Mouse (Mus musculus) midbrain, embryonic 11.5 days (tissue): ENCODE data around the gene Fam240b. TPM values are rescaled to one million over a fixed set of nuclear protein-coding genes. Genes with fewer than 3 reads are reported as not detected.

Experiments
- ATAC-seq: fragments of 200-750 bp; cut with Nextera tagmentation; 2 replicates; pipeline ENCODE4 v1.8.0; 2017; ENCODE audit warnings: moderate TSS enrichment, moderate library complexity; ENCODE audit not compliant: low FRiP score
- DNase-seq: peaks from one replicate; pipeline ENCODE4 v3.0.0; 2015; ENCODE audit warnings: low spot score; ENCODE audit errors: missing footprints
- H3K27ac ChIP-seq: fragments of 300-500 bp; sonication (generic); 2 replicates; pipeline ENCODE4 v1.5.1; 2014; ENCODE audit warnings: low read depth, low read length
- H3K27me3 ChIP-seq: fragments of 300-500 bp; sonication (generic); 2 replicates; pipeline ENCODE4 v1.6.1; 2014; ENCODE audit warnings: mild to moderate bottlenecking, low read length, moderate library complexity, mixed read lengths; ENCODE audit not compliant: control insufficient read depth, insufficient read depth
- H3K36me3 ChIP-seq: fragments of 300-500 bp; sonication (generic); 2 replicates; pipeline ENCODE4 v1.6.1; 2014; ENCODE audit warnings: mild to moderate bottlenecking, low read length, moderate library complexity, mixed read lengths; ENCODE audit not compliant: control insufficient read depth, insufficient read depth
- H3K4me1 ChIP-seq: fragments of 300-500 bp; sonication (generic); 2 replicates; pipeline ENCODE4 v1.6.1; 2014; ENCODE audit warnings: low read length; ENCODE audit not compliant: control insufficient read depth, insufficient read depth
- H3K4me2 ChIP-seq: fragments of 300-500 bp; sonication (generic); 2 replicates; pipeline ENCODE4 v1.6.1; 2014; ENCODE audit warnings: mild to moderate bottlenecking, moderate library complexity
- H3K4me3 ChIP-seq: fragments of 300-500 bp; sonication (generic); 2 replicates; pipeline ENCODE4 v1.5.1; 2014; ENCODE audit warnings: low read depth, low read length
- H3K9ac ChIP-seq: fragments of 300-500 bp; sonication (generic); 2 replicates; pipeline ENCODE4 v1.6.1; 2014; ENCODE audit warnings: low read length
- H3K9me3 ChIP-seq: fragments of 300-500 bp; sonication (generic); 2 replicates; pipeline ENCODE4 v1.6.1; 2016; ENCODE audit warnings: low read length; ENCODE audit not compliant: control insufficient read depth
- WGBS: fragments of 180-500 bp; shearing (Covaris S2); extraction: QIAGEN DNeasy Blood & Tissue Kit; methylation state at CpG from one replicate; pipeline ENCODE4 v1.1.7; 2014; 5-methylcytosine and 5-hydroxymethylcytosine counted together
- polyA plus RNA-seq: library from polyadenylated mRNA; unstranded; fragments of >200 nt; fragmentation: Nextera tagmentation; extraction: Ambion mirVana; gene quantifications from 2 replicates; pipeline ENCODE4 v1.2.1, GENCODE M21; 2014

Fam240b gene
- not detected in 2 replicates for polyA plus RNA-seq

DNA sequence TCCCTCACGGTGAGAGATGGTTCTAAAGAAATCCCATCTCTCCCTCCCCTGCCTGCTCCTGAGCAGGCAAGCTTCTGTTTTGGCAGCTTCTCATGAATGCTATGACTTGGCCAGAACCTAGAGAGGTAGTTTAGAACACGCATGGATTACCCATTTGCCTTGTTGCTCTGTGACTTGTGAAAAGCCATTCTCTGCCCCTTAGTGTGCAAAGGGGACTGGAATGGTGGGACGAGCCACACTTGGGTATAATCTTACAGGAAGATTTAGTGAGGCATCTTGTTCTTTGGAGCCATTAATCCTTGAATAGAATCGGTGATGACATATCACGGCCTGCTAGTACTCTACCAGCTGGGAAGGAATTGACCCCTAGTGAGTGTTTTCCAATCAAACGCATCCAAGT lies at the start of gene Fam240b:
Fam240b (minus strand) TSS at position 101 of the 400 bp plus-strand sequence.
- no peak for ATAC-seq

DNA sequence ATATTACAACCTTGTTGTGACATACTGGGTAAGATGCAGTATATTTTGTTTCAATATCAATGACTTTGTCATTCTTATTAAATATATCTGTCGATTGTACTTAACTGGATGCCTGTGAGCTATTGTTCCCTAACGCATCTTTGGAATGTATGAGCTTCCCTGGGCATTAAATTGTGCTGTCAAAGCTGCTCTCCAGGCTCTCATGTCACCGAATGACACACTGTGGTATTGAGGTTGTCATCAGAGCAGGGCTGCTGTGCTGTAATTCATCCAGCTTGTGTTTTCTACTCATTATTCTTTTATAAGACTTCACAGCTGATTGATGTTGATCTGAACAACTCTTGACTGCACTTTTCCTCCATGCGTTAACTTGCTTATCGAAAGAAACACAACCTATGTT lies 32.5 kb upstream of the Fam240b start:
- no peak overlapping the region for H3K27ac ChIP-seq
- no peak overlapping the region for H3K4me2 ChIP-seq
- no peaks in the 10 kb centered on the region for H3K9me3 ChIP-seq
- no peak overlapping the region for H3K4me3 ChIP-seq
- DNase-seq (no peak), ATAC-seq (no peak)
- no peaks in the 10 kb centered on the region for H3K36me3 ChIP-seq
- 80% methylated on average over 5 of the region's 5 CpGs for WGBS
- H3K9ac ChIP-seq = no peak overlapping the region
- no peaks in the 10 kb centered on the region for H3K27me3 ChIP-seq
- no peaks in the 10 kb centered on the region for H3K4me1 ChIP-seq

More for the DNA sequence above, at the start of gene Fam240b:
- Histone ChIP-seq H3K4me1 (no peaks in the 10 kb centered on the region), H3K36me3 (no peaks in the 10 kb centered on the region), H3K27me3 (no peaks in the 10 kb centered on the region), H3K27ac (no peak within 1 kb of the TSS), H3K4me2 (no peak within 1 kb of the TSS), H3K9ac (no peak within 1 kb of the TSS), H3K9me3 (no peaks in the 10 kb centered on the region), H3K4me3 (no peak within 1 kb of the TSS)
- no peak for DNase-seq
- WGBS = 82% methylated on average over 6 of the region's 6 CpGs

DNA sequence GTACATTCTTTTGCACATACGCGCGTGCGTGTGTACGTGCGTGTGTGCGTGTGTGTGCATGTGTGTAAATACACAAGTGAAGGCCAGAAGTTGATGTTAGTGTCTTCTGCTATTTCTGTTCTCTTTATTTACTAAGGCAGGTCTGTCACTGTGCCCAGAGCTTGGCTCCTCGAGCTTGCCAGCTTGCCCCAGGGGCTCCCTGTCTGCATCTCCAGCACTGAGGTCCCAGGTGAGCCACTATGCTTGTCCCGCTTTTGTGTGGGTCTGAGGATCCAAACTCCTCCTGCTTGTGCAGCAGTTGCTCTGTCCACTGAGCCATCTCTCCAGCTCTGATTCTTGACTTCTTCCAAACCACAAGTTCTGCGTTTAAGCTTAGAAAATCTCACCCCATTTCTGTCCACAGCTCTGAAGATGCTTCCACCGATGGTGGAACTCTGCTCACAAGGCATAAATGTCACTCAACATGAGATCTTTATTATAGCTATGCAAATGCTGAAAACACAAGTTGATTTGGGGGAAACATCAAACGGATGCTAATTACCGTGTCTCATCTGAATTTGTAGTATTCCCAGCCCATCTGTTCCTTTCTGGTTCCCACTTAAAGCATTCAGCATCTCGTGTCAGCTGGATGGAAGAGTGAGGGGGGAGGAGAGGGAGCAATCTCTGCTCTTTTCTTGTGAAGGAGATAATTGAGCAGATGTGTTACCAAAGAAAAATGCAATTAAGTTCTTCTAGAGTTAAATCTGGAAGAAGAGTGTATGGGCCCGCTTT lies 29.1 kb upstream of the Fam240b start:
- ATAC-seq = peak; percentile 77
- H3K27ac ChIP-seq = no peak overlapping the region

DNA sequence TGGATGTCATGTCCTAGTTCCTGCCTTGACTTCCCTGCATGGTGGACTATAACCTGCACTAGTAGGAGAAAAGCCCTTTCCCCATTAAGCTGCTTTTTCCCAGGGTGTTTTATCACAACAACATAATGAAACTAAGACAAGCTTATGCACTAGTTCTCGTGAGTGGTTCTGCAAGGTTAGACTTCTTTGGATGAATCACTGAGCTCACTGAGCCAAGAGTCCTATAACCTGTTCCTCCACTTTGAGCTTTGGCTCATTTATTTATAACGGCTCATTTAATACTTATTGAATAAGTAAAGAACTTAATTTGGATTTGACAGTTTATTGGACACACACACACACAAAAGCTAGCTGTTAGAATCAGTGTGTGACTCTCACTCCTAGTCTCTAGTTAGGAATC lies 16.7 kb upstream of the Fam240b start:
- DNase-seq (no peak), ATAC-seq (no peak)
- 84% methylated on average over 2 of the region's 2 CpGs for WGBS
- Histone ChIP-seq H3K9me3 (no peaks in the 10 kb centered on the region), H3K36me3 (no peaks in the 10 kb centered on the region), H3K4me2 (no peak overlapping the region), H3K4me3 (no peak overlapping the region), H3K27me3 (no peaks in the 10 kb centered on the region), H3K9ac (no peak overlapping the region), H3K4me1 (no peaks in the 10 kb centered on the region), H3K27ac (no peak overlapping the region)

More for the DNA sequence above, 29.1 kb upstream of the Fam240b start:
- DNase-seq = no peak
- H3K27me3 ChIP-seq = no peaks in the 10 kb centered on the region
- H3K4me3 ChIP-seq = no peak overlapping the region
- no peaks in the 10 kb centered on the region for H3K4me1 ChIP-seq
- no peak overlapping the region for H3K4me2 ChIP-seq
- H3K9me3 ChIP-seq = no peaks in the 10 kb centered on the region
- H3K9ac ChIP-seq = no peak overlapping the region
- WGBS = 81% methylated on average over 15 of the region's 15 CpGs
- no peaks in the 10 kb centered on the region for H3K36me3 ChIP-seq

DNA sequence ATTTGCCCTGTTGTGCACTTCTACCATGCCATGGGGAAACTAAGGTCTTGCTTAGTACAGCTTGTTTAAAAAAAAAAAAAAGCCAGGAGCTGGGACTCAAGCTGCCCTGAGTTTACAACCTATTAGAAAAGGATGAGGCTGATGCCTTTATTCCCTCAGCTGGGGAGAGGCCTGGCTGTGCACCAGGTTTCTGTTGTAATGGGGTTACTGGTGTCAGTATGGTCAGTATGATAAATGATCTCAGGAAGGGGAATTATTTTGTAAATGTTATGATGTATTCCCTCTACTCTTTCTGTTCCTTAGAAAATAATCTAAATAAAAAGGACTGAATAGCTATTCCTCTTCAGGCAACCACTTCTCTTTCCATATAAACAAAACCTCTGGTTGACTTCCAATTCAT lies 14.0 kb upstream of the Fam240b start:
- Histone ChIP-seq H3K36me3 (no peaks in the 10 kb centered on the region), H3K9me3 (no peaks in the 10 kb centered on the region), H3K4me1 (no peaks in the 10 kb centered on the region), H3K27ac (no peak overlapping the region), H3K4me2 (no peak overlapping the region), H3K9ac (no peak overlapping the region), H3K27me3 (no peaks in the 10 kb centered on the region), H3K4me3 (no peak overlapping the region)
- ATAC-seq (no peak), DNase-seq (no peak)

DNA sequence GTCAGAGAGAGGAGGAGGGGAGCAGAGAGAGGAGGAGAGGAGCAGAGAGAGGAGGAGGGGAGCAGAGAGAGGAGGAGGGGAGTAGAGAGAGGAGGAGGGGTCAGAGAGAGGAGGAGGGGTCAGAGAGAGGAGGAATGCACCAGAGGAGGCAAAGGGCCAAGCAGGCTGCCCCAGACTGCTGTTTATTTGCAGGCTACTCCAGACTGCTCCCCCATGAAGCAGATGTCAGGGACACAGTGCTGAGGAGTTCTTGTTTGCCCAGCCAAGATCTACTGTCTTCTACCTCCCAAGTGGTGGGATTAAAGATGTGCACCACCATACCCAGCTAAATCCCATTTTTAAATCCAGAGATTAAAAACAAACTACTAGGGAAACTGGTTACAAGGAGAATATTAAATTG lies 9.8 kb upstream of the Fam240b start:
- Histone ChIP-seq H3K4me2 (no peak overlapping the region), H3K4me3 (no peak overlapping the region), H3K27ac (no peak overlapping the region), H3K4me1 (no peaks in the 10 kb centered on the region), H3K9ac (no peak overlapping the region), H3K9me3 (no peaks in the 10 kb centered on the region), H3K36me3 (no peaks in the 10 kb centered on the region), H3K27me3 (no peaks in the 10 kb centered on the region)
- DNase-seq (no peak), ATAC-seq (no peak)

DNA sequence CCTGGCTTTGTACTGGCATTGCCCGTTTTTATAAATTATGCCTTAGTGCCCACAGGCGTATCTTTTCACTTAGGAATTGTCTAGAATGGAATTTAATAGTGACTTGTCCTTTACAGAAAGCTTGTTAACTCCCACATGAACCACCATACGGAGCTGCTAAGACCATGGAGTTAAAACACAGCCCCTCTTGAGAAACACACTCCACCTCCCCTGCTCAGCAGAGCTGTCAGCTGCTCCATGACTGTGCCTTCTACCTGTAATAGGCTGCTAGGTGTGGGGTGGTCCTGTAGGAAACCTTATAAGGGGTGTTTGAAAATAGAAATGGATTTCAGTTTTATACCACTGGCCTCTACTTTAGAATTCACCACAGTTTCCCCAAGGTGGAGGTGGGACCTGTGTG lies 5.2 kb upstream of the Fam240b start:
- ATAC-seq (no peak), DNase-seq (no peak)
- Histone ChIP-seq H3K9me3 (no peaks in the 10 kb centered on the region), H3K27ac (no peak overlapping the region), H3K4me1 (no peaks in the 10 kb centered on the region), H3K4me2 (no peak overlapping the region), H3K9ac (no peak overlapping the region), H3K36me3 (no peaks in the 10 kb centered on the region), H3K27me3 (no peaks in the 10 kb centered on the region), H3K4me3 (no peak overlapping the region)
- 85% methylated on average over 3 of the region's 3 CpGs for WGBS

DNA sequence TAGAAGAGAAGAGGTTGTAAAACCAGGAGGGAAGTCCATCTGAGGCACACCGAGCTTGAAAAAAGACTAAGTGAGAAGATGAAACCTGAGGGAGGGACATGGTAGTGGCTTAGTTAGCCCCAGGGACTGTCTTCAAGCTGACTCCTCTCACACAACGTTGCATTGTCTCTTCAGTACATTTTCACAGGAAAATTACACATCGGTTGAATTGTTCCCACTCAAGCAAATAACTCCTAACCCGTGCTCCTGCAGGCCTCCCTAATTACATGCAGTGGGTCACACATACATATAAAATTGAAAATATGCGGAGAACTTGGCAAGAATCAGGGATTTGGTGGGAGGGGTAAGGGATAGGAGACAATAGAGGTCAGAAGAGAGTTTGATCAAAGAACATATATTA lies 4.0 kb downstream of the Fam240b start:
- Histone ChIP-seq H3K36me3 (no peaks in the 10 kb centered on the region), H3K4me3 (no peak overlapping the region), H3K9ac (no peak overlapping the region), H3K27me3 (no peaks in the 10 kb centered on the region), H3K27ac (no peak overlapping the region), H3K4me1 (no peaks in the 10 kb centered on the region), H3K4me2 (no peak overlapping the region), H3K9me3 (no peaks in the 10 kb centered on the region)
- WGBS = 82% methylated on average over 5 of the region's 5 CpGs
- ATAC-seq (no peak), DNase-seq (no peak)

DNA sequence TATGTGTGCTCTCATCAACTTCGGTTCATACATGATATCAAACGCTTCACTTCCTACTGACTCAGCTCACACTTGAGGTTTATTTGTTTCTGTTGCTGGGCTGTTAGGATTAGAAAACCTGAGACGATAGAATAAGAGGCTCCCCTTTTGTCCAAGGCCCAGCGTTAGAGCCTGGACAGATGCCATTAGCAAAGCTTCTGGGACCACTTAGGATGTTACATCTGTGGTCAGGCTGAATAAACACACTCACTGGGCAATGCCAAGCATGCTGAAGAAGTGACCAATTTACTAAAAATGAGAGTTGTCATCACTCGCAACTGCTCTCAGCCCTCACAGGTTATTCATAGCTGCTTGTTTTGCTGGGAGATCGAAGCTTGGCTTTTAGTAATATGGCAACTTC lies 7.7 kb downstream of the Fam240b start:
- no peaks in the 10 kb centered on the region for H3K27me3 ChIP-seq
- 81% methylated on average over 6 of the region's 6 CpGs for WGBS

More for the DNA sequence above, 7.7 kb downstream of the Fam240b start:
- Histone ChIP-seq H3K4me3 (no peak overlapping the region), H3K36me3 (no peaks in the 10 kb centered on the region), H3K4me2 (no peak overlapping the region), H3K27ac (no peak overlapping the region), H3K9me3 (no peaks in the 10 kb centered on the region), H3K9ac (no peak overlapping the region), H3K4me1 (no peaks in the 10 kb centered on the region)
- ATAC-seq (no peak), DNase-seq (no peak)
